Mouse (Mus musculus) kidney, adult 11 months (tissue): Measurements from ENCODE around the gene Slc9a8.

ENCODE experiments used
- DNase-seq: peaks from one replicate; pipeline ENCODE4 v3.0.0; 2022

Slc9a8 gene

DNA sequence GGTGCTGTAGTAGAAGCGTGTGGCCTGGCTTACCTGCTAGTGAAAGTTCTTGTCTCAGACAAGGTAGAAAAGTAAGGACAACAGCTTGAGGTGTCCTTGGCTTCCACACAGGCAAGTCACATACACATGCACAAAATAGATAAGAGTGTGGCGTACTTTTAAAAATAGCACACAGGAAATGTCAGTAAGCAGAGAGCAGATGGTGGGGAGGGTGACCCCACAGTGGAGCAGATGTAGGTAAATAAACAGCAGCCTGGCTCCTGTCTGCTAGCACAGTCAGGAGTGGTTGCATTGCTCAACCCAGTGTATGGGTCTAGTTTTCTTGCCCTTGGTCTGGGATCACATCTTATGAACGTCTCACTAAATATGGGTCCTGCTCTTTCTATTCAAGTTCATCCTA lies 89.0 kb downstream of the Slc9a8 start:
- no peak for DNase-seq

DNA sequence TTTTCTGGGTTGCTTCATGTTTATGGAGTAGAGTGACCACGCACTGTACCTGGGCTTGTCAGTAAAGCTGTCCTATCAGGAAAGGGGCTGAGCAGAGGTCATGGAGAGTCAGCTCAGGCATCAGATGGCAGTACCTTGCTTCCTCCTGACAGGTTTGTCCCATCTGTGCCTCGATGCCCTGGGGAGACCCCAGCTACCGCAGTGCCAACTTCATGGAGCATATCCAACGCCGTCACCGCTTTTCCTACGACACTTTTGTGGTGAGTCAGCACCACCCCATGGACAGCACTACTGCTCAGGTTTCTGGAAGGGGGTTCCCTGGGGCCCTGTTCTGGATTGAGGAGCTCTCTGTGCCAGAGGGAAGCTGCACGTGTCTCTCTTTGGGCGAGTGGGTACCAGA lies 90.9 kb downstream of the Slc9a8 start:
- no peak for DNase-seq

DNA sequence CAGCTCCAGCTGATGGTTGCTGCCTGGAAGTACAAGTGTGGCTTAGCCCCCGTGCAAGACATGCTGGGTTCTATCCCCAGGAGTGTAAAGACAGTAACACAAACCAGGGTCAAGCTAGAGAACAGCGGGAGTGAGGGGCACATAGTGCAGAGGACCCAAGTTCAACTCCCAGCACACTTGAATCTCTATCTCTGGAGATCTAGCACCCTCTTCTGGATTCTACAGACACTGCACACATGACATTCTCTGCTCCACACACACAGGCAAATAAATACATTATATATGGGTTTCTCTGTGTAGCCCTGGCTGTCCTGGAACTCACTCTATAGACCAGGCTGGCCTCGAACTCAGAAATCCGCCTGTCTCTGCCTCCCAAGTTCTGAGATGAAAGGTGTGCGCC lies 91.5 kb downstream of the Slc9a8 start:
- no peak for DNase-seq

DNA sequence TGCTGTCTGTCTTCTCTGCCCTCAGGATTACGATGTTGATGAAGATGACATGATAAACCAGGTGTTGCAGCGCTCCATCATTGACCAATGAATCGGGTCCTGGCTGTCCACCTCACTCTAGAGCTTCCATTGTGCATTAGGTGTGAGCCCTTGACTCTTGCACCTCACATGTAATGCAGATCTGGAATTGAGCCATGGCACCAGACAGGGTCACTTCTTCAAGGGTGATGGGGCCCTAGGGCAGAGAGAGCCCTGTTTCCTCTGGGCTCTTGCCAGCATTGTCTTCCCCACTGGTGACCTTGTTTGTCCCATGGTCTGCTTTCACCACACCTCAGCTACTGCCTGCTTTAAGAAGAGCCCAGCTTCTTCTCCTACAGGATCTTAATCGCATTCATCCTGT lies 93.1 kb downstream of the Slc9a8 start:
- DNase-seq, result no peak

DNA sequence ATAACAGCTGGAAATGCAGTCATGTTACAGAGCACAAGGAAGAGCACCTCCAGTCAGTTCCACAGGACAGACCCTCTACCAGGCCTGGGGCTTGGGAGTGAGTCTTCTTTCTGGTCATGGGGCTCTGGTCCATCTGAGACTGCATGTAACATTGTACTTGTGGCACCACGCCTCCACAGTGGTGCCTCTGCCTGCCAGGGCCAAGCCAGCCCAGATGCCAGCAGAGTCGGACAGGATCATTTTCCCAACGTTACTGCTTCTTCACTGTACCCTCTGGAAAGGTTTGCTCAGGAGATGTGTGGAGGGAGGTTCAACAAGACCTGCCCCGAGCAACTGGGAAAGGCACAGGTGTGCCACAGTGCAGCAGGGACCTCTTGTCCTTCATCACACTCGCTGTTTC lies 94.2 kb downstream of the Slc9a8 start:
- no peak for DNase-seq

DNA sequence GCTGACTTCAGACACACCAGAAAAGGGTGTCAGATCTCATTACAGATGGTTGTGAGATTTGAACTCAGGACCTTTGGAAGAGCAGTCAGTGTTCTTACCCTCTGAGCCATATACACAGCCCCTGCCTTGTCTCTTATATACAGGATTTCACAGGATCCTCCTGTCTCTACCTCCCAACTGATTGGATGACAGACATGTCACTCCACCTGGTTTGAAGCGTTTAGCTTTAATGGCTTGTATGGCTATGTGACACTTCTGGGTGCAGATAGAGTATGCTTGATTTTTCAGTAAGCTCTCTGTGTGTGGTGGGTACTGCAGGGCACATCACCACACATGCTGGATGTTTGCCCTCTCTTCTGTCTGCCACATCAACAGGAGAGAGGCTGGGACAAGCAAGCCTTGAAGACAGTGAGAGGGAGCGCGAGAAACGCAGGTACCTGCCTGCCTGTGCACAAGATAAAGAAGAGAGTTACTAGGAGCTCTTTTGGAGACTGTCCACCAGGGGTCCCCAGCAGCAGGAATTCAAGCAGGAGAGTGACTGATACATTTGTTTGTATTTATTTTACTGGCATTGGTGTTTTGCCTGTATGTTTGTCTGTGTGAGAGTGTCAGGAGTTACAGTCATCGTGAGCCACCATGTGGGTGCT lies 98.2 kb downstream of the Slc9a8 start:
- DNase-seq, result no peak
